Mouse (Mus musculus): ENCODE data around the gene Myh3.

GRCm38 (mm10) chr11:67049256-67049655 is 28.8 kb upstream of the Myh3 start:
- TF ChIP-seq CTCF (conservative IDR thresholded peaks at IDR 0.05; ENCODE audit: insufficient read depth, insufficient read length, low read depth, low read length) = 0 out of 2 replicates have a peak, but pooled peaks have one; percentile 13
- TF ChIP-seq POLR2A (IDR thresholded peaks at IDR 0.05; ENCODE audit: low read depth, low read length) = no peak
